Mouse (Mus musculus): ENCODE measurements around the gene Kctd20. TPM values are rescaled to one million over a fixed set of nuclear protein-coding genes. Genes with fewer than 3 reads are reported as not detected.

The Kctd20 gene
- polyA plus RNA-seq, 1 experiment from 2014 or later = 54.5 TPM

- 0 out of 2 replicates have a peak, but pooled peaks cover 6% of the 10 kb centered on the region for H3K9me3 ChIP-seq (replicated peaks; ENCODE audit: low read length)
- H3K4me2 ChIP-seq (ENCODE audit: low read length) = no peak overlapping the region
- TF ChIP-seq CTCF (IDR thresholded peaks at IDR 0.05; ENCODE audit: low read depth) = peak; percentile 25; the same call in 1 of the 2 replicates
- H3K4me3 ChIP-seq (replicated peaks; ENCODE audit: low read depth, low read length) = no peak overlapping the region
- H3K4me1 ChIP-seq (replicated peaks; ENCODE audit: insufficient read depth, low read length) = peaks cover 5% of the 10 kb centered on the region; the same call in 1 of the 2 replicates
- no peak overlapping the region for H3K9ac ChIP-seq (ENCODE audit: low read depth, low read length)
- ATAC-seq (replicated peaks; ENCODE audit: low FRiP score, low read depth) (no peak), DNase-seq (ENCODE audit: low spot score) (no peak)
- H3K36me3 ChIP-seq (ENCODE audit: insufficient read depth, low read length) = no peaks in the 10 kb centered on the region
- no peak overlapping the region for H3K27ac ChIP-seq
- no peaks in the 10 kb centered on the region for H3K27me3 ChIP-seq (ENCODE audit: insufficient read depth, low read length)
- 90% methylated on average over 19 of the region's 19 CpGs for WGBS
These were observed 4.5 kb upstream of the Kctd20 start for GRCm38 (mm10) chr17:28947011-28947939.

- Histone ChIP-seq H3K4me1 (replicated peaks; ENCODE audit: insufficient read depth, low read length) (peaks cover 7% of the 10 kb centered on the region; the same call in 1 of the 2 replicates), H3K36me3 (ENCODE audit: insufficient read depth, low read length) (no peaks in the 10 kb centered on the region), H3K4me2 (ENCODE audit: low read length) (no peak overlapping the region), H3K27me3 (ENCODE audit: insufficient read depth, low read length) (no peaks in the 10 kb centered on the region), H3K27ac (no peak overlapping the region), H3K4me3 (replicated peaks; ENCODE audit: low read depth, low read length) (no peak overlapping the region), H3K9me3 (replicated peaks; ENCODE audit: low read length) (0 out of 2 replicates have a peak, but pooled peaks cover 6% of the 10 kb centered on the region), H3K9ac (ENCODE audit: low read depth, low read length) (no peak overlapping the region)
- WGBS = 48% methylated on average over 4 of the region's 4 CpGs
- DNase-seq (ENCODE audit: low spot score) (no peak), ATAC-seq (replicated peaks; ENCODE audit: low FRiP score, low read depth) (no peak)
- no peak for TF ChIP-seq CTCF (IDR thresholded peaks at IDR 0.05; ENCODE audit: low read depth)
These were observed 3.1 kb upstream of the Kctd20 start for GRCm38 (mm10) chr17:28948661-28949060.

- 82% methylated on average over 4 of the region's 4 CpGs for WGBS
- ATAC-seq (replicated peaks; ENCODE audit: low FRiP score, low read depth) (no peak), DNase-seq (ENCODE audit: low spot score) (no peak)
- Histone ChIP-seq H3K27ac (no peak overlapping the region), H3K4me3 (replicated peaks; ENCODE audit: low read depth, low read length) (no peak overlapping the region), H3K27me3 (ENCODE audit: insufficient read depth, low read length) (no peaks in the 10 kb centered on the region), H3K36me3 (ENCODE audit: insufficient read depth, low read length) (no peaks in the 10 kb centered on the region), H3K9me3 (replicated peaks; ENCODE audit: low read length) (0 out of 2 replicates have a peak, but pooled peaks cover 6% of the 10 kb centered on the region), H3K9ac (ENCODE audit: low read depth, low read length) (no peak overlapping the region), H3K4me2 (ENCODE audit: low read length) (no peak overlapping the region), H3K4me1 (replicated peaks; ENCODE audit: insufficient read depth, low read length) (peaks cover 15% of the 10 kb centered on the region)
- no peak for TF ChIP-seq CTCF (IDR thresholded peaks at IDR 0.05; ENCODE audit: low read depth)
These were observed 999 bp upstream of the Kctd20 start for GRCm38 (mm10) chr17:28950751-28951150.

GRCm38 (mm10) chr17:28953251-28953650 is 1.5 kb downstream of the Kctd20 start:
- H3K9me3 ChIP-seq (replicated peaks; ENCODE audit: low read length) = no peaks in the 10 kb centered on the region
- peak overlapping the region; percentile 81 for H3K4me2 ChIP-seq (ENCODE audit: low read length)
- peaks cover 15% of the 10 kb centered on the region for H3K4me1 ChIP-seq (replicated peaks; ENCODE audit: insufficient read depth, low read length)
- DNase-seq (ENCODE audit: low spot score) = peak; percentile 50
- H3K27me3 ChIP-seq (ENCODE audit: insufficient read depth, low read length) = no peaks in the 10 kb centered on the region
- 4% methylated on average over 9 of the region's 9 CpGs for WGBS
- TF ChIP-seq CTCF (IDR thresholded peaks at IDR 0.05; ENCODE audit: low read depth) = no peak
- peak overlapping the region; percentile 83 for H3K9ac ChIP-seq (ENCODE audit: low read depth, low read length)
- ATAC-seq (replicated peaks; ENCODE audit: low FRiP score, low read depth) = no peak
- peak overlapping the region; percentile 91 for H3K27ac ChIP-seq
- peak overlapping the region; percentile 50 for H3K4me3 ChIP-seq (replicated peaks; ENCODE audit: low read depth, low read length)
- no peaks in the 10 kb centered on the region for H3K36me3 ChIP-seq (ENCODE audit: insufficient read depth, low read length)

GRCm38 (mm10) chr17:28954416-28954815 is 2.7 kb downstream of the Kctd20 start:
- H3K4me3 ChIP-seq (replicated peaks; ENCODE audit: low read depth, low read length) = no peak overlapping the region
- ATAC-seq (replicated peaks; ENCODE audit: low FRiP score, low read depth) (no peak), DNase-seq (ENCODE audit: low spot score) (no peak)
- H3K4me1 ChIP-seq (replicated peaks; ENCODE audit: insufficient read depth, low read length) = peaks cover 15% of the 10 kb centered on the region
- H3K27ac ChIP-seq = no peak overlapping the region
- H3K4me2 ChIP-seq (ENCODE audit: low read length) = peak overlapping the region; percentile 81; the same call in 1 of the 2 replicates
- 95% methylated on average over 9 of the region's 9 CpGs for WGBS
- no peaks in the 10 kb centered on the region for H3K9me3 ChIP-seq (replicated peaks; ENCODE audit: low read length)
- no peaks in the 10 kb centered on the region for H3K27me3 ChIP-seq (ENCODE audit: insufficient read depth, low read length)
- no peaks in the 10 kb centered on the region for H3K36me3 ChIP-seq (ENCODE audit: insufficient read depth, low read length)
- no peak overlapping the region for H3K9ac ChIP-seq (ENCODE audit: low read depth, low read length)
- TF ChIP-seq CTCF (IDR thresholded peaks at IDR 0.05; ENCODE audit: low read depth) = no peak

GRCm38 (mm10) chr17:28960597-28960996 is 8.8 kb downstream of the Kctd20 start:
- H3K9me3 ChIP-seq (replicated peaks; ENCODE audit: low read length) = no peaks in the 10 kb centered on the region
- no peak for DNase-seq (ENCODE audit: low spot score)
- H3K27ac ChIP-seq = no peak overlapping the region
- no peak overlapping the region for H3K4me3 ChIP-seq (replicated peaks; ENCODE audit: low read depth, low read length)
- peak; percentile 21; the same call in 1 of the 2 replicates for TF ChIP-seq CTCF (IDR thresholded peaks at IDR 0.05; ENCODE audit: low read depth)
- H3K36me3 ChIP-seq (ENCODE audit: insufficient read depth, low read length) = peaks cover 43% of the 10 kb centered on the region
- no peaks in the 10 kb centered on the region for H3K4me1 ChIP-seq (replicated peaks; ENCODE audit: insufficient read depth, low read length)
- WGBS = 74% methylated on average over 10 of the region's 10 CpGs
- H3K9ac ChIP-seq (ENCODE audit: low read depth, low read length) = no peak overlapping the region
- no peak for ATAC-seq (replicated peaks; ENCODE audit: low FRiP score, low read depth)
- no peaks in the 10 kb centered on the region for H3K27me3 ChIP-seq (ENCODE audit: insufficient read depth, low read length)
- no peak overlapping the region for H3K4me2 ChIP-seq (ENCODE audit: low read length)
